Mouse (Mus musculus): ENCODE measurements around the gene Klf16. TPM values are rescaled to one million over a fixed set of nuclear protein-coding genes. Genes with fewer than 3 reads are reported as not detected.
A peak's percentile ranks its signal among the peaks of the same experiment; 100 is the strongest.

Klf16 gene
- polyA plus RNA-seq, 1 experiment from 2014 or later = 11.8 TPM

GRCm38 (mm10) chr10:80589127-80589878 is 12.2 kb upstream of the Klf16 start:
- H3K9ac ChIP-seq = peak overlapping the region; percentile 83
- H3K27ac ChIP-seq (ENCODE audit: low read depth) = peak overlapping the region; percentile 56; the same call in 1 of the 2 replicates
- H3K4me3 ChIP-seq (ENCODE audit: low read depth, low read length) = peak overlapping the region; percentile 93
- WGBS = 12% methylated on average over 12 of the region's 12 CpGs
- H3K27me3 ChIP-seq (ENCODE audit: insufficient read depth, low read length) = no peaks in the 10 kb centered on the region
- peaks cover 5% of the 10 kb centered on the region; the same call in 1 of the 2 replicates for H3K4me1 ChIP-seq (ENCODE audit: insufficient read depth)
- ATAC-seq (ENCODE audit: insufficient read depth) (no peak), DNase-seq (no peak)
- TF ChIP-seq CTCF (IDR thresholded peaks at IDR 0.05; ENCODE audit: low read depth) = no peak
- H3K9me3 ChIP-seq (ENCODE audit: low read depth, low read length) = no peaks in the 10 kb centered on the region
- H3K4me2 ChIP-seq = peak overlapping the region; percentile 70
- peaks cover 20% of the 10 kb centered on the region; the same call in 1 of the 2 replicates for H3K36me3 ChIP-seq (ENCODE audit: insufficient read depth)

GRCm38 (mm10) chr10:80587305-80587657 is 10.2 kb upstream of the Klf16 start:
- Histone ChIP-seq H3K4me3 (ENCODE audit: low read depth, low read length) (peak overlapping the region; percentile 16), H3K4me2 (peak overlapping the region; percentile 49)

GRCm38 (mm10) chr10:80586407-80587304 is 9.5 kb upstream of the Klf16 start:
- peak overlapping the region; percentile 40 for H3K9ac ChIP-seq
- peak overlapping the region; percentile 82 for H3K27ac ChIP-seq (ENCODE audit: low read depth)
- WGBS = 92% methylated on average over 48 of the region's 51 CpGs
- no peaks in the 10 kb centered on the region for H3K9me3 ChIP-seq (ENCODE audit: low read depth, low read length)
- peaks cover 40% of the 10 kb centered on the region for H3K36me3 ChIP-seq (ENCODE audit: insufficient read depth)
- DNase-seq (no peak), ATAC-seq (ENCODE audit: insufficient read depth) (no peak)
- H3K4me2 ChIP-seq = peak overlapping the region; percentile 49
- no peaks in the 10 kb centered on the region for H3K27me3 ChIP-seq (ENCODE audit: insufficient read depth, low read length)
- H3K4me3 ChIP-seq (ENCODE audit: low read depth, low read length) = peak overlapping the region; percentile 16
- peaks cover 5% of the 10 kb centered on the region; the same call in 1 of the 2 replicates for H3K4me1 ChIP-seq (ENCODE audit: insufficient read depth)
- no peak for TF ChIP-seq CTCF (IDR thresholded peaks at IDR 0.05; ENCODE audit: low read depth)

More at GRCm38 (mm10) chr10:80587305-80587657, 10.2 kb upstream of the Klf16 start:
- no peak for TF ChIP-seq CTCF (IDR thresholded peaks at IDR 0.05; ENCODE audit: low read depth)
- Histone ChIP-seq H3K27ac (ENCODE audit: low read depth) (peak overlapping the region; percentile 82), H3K36me3 (ENCODE audit: insufficient read depth) (peaks cover 39% of the 10 kb centered on the region), H3K9ac (peak overlapping the region; percentile 40), H3K9me3 (ENCODE audit: low read depth, low read length) (no peaks in the 10 kb centered on the region), H3K27me3 (ENCODE audit: insufficient read depth, low read length) (no peaks in the 10 kb centered on the region), H3K4me1 (ENCODE audit: insufficient read depth) (peaks cover 5% of the 10 kb centered on the region; the same call in 1 of the 2 replicates)
- 49% methylated on average over 4 of the region's 4 CpGs for WGBS
- peak; percentile 65 for DNase-seq
- no peak for ATAC-seq (ENCODE audit: insufficient read depth)

GRCm38 (mm10) chr10:80585581-80585980 is 8.5 kb upstream of the Klf16 start:
- no peaks in the 10 kb centered on the region for H3K9me3 ChIP-seq (ENCODE audit: low read depth, low read length)
- peak overlapping the region; percentile 49 for H3K4me2 ChIP-seq
- peaks cover 40% of the 10 kb centered on the region for H3K36me3 ChIP-seq (ENCODE audit: insufficient read depth)
- no peak overlapping the region for H3K9ac ChIP-seq
- ATAC-seq (ENCODE audit: insufficient read depth) (no peak), DNase-seq (no peak)
- peaks cover 5% of the 10 kb centered on the region; the same call in 1 of the 2 replicates for H3K4me1 ChIP-seq (ENCODE audit: insufficient read depth)
- H3K27ac ChIP-seq (ENCODE audit: low read depth) = no peak overlapping the region
- TF ChIP-seq CTCF (IDR thresholded peaks at IDR 0.05; ENCODE audit: low read depth) = no peak
- peak overlapping the region; percentile 9; the same call in 1 of the 2 replicates for H3K4me3 ChIP-seq (ENCODE audit: low read depth, low read length)
- H3K27me3 ChIP-seq (ENCODE audit: insufficient read depth, low read length) = no peaks in the 10 kb centered on the region
- WGBS = 90% methylated on average over 8 of the region's 8 CpGs

- H3K4me2 ChIP-seq = peak overlapping the region; percentile 49
- 68% methylated on average over 12 of the region's 12 CpGs for WGBS
- no peak for TF ChIP-seq CTCF (IDR thresholded peaks at IDR 0.05; ENCODE audit: low read depth)
- no peak for DNase-seq
- H3K36me3 ChIP-seq (ENCODE audit: insufficient read depth) = peaks cover 40% of the 10 kb centered on the region
- no peak overlapping the region for H3K9ac ChIP-seq
- no peak overlapping the region for H3K27ac ChIP-seq (ENCODE audit: low read depth)
- peaks cover 5% of the 10 kb centered on the region; the same call in 1 of the 2 replicates for H3K4me1 ChIP-seq (ENCODE audit: insufficient read depth)
- no peak for ATAC-seq (ENCODE audit: insufficient read depth)
- H3K4me3 ChIP-seq (ENCODE audit: low read depth, low read length) = peak overlapping the region; percentile 9; the same call in 1 of the 2 replicates
- no peaks in the 10 kb centered on the region for H3K9me3 ChIP-seq (ENCODE audit: low read depth, low read length)
- no peaks in the 10 kb centered on the region for H3K27me3 ChIP-seq (ENCODE audit: insufficient read depth, low read length)
Measured at GRCm38 (mm10) chr10:80584642-80585552, 7.8 kb upstream of the Klf16 start.

GRCm38 (mm10) chr10:80584045-80584488 is 6.9 kb upstream of the Klf16 start:
- H3K9ac ChIP-seq = no peak overlapping the region
- no peaks in the 10 kb centered on the region for H3K9me3 ChIP-seq (ENCODE audit: low read depth, low read length)
- no peak overlapping the region for H3K4me3 ChIP-seq (ENCODE audit: low read depth, low read length)
- H3K27me3 ChIP-seq (ENCODE audit: insufficient read depth, low read length) = no peaks in the 10 kb centered on the region
- H3K4me2 ChIP-seq = no peak overlapping the region
- H3K36me3 ChIP-seq (ENCODE audit: insufficient read depth) = peaks cover 40% of the 10 kb centered on the region
- TF ChIP-seq CTCF (IDR thresholded peaks at IDR 0.05; ENCODE audit: low read depth) = no peak
- no peak for DNase-seq
- 51% methylated on average over 12 of the region's 12 CpGs for WGBS
- no peak for ATAC-seq (ENCODE audit: insufficient read depth)
- no peak overlapping the region for H3K27ac ChIP-seq (ENCODE audit: low read depth)
- peaks cover 2% of the 10 kb centered on the region; the same call in 1 of the 2 replicates for H3K4me1 ChIP-seq (ENCODE audit: insufficient read depth)

Data from lung, embryonic 14.5 days (tissue).